Mouse (Mus musculus) cortical plate, adult 2 months (tissue): ENCODE measurements around the gene Sdhaf3. TPM values are rescaled to one million over a fixed set of nuclear protein-coding genes. Genes with fewer than 3 reads are reported as not detected.
"Not testable (repeated sequence)": the region's sequence is repeated elsewhere in the genome, so short reads cannot be mapped to it uniquely, and the experiment has no call there.

Experiments used
- H3K27ac ChIP-seq: fragments of 200-500 bp; 2 replicates; pipeline ENCODE4 v1.5.1; 2012; ENCODE audit warnings: low read length, control low read depth, inconsistent platforms; ENCODE audit not compliant: insufficient read depth
- H3K4me1 ChIP-seq: fragments of 200-500 bp; 2 replicates; pipeline ENCODE4 v1.6.1; 2011; ENCODE audit warnings: low read length; ENCODE audit not compliant: control insufficient read depth, insufficient read depth
- H3K4me3 ChIP-seq: fragments of 200-500 bp; 2 replicates; pipeline ENCODE4 v1.5.1; 2011; ENCODE audit warnings: mild to moderate bottlenecking, low read length, control low read depth; ENCODE audit not compliant: insufficient read depth
- CTCF ChIP-seq: fragments of 200-500 bp; IDR thresholded peaks from 2 replicates; pipeline ENCODE4 v1.5.1; 2011; ENCODE audit warnings: mild to moderate bottlenecking, control low read depth, low read length; ENCODE audit not compliant: insufficient read depth; ENCODE audit errors: extremely low read depth
- POLR2A ChIP-seq: fragments of 200-500 bp; IDR thresholded peaks from 2 replicates; pipeline ENCODE4 v1.6.1; 2011; ENCODE audit warnings: mild to moderate bottlenecking, low read length, control low read depth; ENCODE audit not compliant: insufficient read depth; ENCODE audit errors: extremely low read depth
- polyA plus RNA-seq: library from polyadenylated mRNA; depleted of rRNA; stranded (reverse); fragments of >200 nt; gene quantifications from 2 replicates; pipeline ENCODE4 v1.2.3, GENCODE M21; 2012

The Sdhaf3 gene
- polyA plus RNA-seq, 1 experiment, result 3.9 TPM

DNA sequence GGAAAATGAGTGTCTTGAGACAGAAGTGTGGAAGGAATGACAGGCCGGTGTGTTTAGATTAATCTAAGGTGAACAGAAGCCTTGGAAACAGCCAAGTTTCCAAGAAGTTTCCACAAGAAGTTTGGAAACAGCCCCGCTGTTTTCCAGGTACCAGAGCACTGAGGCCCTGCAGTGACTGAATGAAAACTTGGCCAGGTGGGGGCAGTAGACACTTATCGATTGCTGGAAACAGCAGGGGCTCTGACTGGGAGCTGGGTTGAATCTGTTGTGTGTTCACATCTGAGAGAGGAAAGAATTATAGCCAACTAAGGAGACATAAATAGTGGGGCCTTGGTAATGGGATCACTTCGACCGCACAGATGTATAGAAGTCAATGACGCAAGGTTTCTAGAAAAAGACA lies 13.0 kb upstream of the Sdhaf3 start:
- no peak for TF ChIP-seq POLR2A
- peak; percentile 23; the same call in 1 of the 2 replicates for TF ChIP-seq CTCF
- H3K4me3 ChIP-seq, result no peak overlapping the region

GRCm38 (mm10) chr6:6947650-6948049 lies 8.2 kb upstream of the Sdhaf3 start:
- Histone ChIP-seq H3K4me1 (no peaks in the 10 kb centered on the region), H3K4me3 (no peak overlapping the region), H3K27ac (no peak overlapping the region)
- TF ChIP-seq CTCF (no peak), POLR2A (no peak)

More for the DNA sequence above, 13.0 kb upstream of the Sdhaf3 start:
- Histone ChIP-seq H3K4me1 (no peaks in the 10 kb centered on the region), H3K27ac (no peak overlapping the region)

DNA sequence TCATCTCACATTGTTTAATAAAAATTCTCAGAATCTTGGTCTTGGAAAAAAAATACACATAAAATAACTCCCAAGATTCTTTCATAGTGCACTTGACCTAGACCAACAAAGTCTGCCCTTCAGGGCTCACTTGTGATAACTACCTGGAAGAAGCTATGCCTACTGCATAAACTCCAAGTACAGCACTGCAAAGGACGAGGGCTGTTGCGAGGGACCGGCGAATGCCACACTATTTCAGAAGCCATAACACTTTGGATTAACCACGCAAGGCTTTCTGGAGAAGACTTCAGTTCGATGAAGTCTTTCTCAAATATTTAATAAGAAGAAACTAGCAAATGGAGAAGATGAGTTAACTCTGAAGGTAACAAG lies 425 bp upstream of the Sdhaf3 start:
- TF ChIP-seq POLR2A (no peak), CTCF (no peak)
- H3K4me1 ChIP-seq, result no peaks in the 10 kb centered on the region
- H3K4me3 ChIP-seq, result peak overlapping the region; percentile 78
- no peak overlapping the region for H3K27ac ChIP-seq

DNA sequence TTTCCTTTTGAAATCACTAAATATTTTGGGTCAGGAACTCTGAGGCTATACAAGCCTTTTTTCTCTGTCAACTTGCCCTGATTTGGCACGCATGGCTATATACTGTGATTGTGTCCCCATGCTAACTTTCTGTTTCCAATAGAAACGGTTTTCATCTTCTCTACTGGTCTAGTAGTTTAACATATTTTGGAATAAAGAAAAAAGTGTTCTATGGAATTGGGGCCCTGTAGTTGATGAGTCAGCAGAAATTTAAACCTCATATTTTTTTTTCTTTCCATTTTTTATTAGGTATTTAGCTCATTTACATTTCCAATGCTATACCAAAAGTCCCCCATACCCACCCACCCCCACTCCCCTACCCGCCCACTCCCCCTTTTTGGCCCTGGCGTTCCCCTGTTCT lies 3.4 kb downstream of the Sdhaf3 start:
- not testable (repeated sequence) for H3K4me3 ChIP-seq, H3K27ac ChIP-seq, H3K4me1 ChIP-seq

DNA sequence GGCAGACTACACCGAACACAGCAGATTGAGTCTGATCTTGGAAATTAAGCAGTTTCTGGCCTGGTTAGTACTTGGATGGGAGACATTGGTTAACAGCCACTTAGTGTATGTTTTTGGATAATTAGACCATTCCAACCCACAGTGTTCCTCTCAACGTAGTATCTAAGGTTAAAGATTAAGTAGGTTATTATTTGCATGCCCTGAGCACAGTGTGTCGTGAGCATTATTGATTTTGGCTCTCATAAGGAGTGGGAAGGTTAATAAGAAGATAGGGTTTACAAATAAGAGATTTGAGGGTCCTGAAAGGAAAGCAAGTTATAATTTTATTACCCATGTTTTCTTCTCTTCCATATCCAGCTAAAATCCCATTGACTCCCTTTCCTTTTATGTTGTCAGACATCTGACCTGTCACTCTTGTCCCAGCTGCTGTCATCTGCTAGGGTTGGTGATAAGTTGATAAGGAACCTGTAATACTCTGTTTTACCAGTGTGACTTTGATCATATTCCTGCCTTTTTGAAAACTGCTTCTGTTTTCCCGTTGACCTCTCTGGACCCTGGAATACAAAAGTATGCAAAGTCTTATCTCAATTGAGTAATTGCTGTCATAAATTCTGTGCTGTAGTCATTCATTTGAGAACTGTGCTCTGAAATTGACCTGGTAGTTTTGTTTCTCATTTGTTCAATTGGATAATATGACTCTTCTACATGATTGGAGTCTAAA lies 41.6 kb downstream of the Sdhaf3 start:
- H3K4me3 ChIP-seq, result no peak overlapping the region
- H3K4me1 ChIP-seq, result no peaks in the 10 kb centered on the region
- TF ChIP-seq CTCF (no peak), POLR2A (no peak)
- H3K27ac ChIP-seq, result no peak overlapping the region

DNA sequence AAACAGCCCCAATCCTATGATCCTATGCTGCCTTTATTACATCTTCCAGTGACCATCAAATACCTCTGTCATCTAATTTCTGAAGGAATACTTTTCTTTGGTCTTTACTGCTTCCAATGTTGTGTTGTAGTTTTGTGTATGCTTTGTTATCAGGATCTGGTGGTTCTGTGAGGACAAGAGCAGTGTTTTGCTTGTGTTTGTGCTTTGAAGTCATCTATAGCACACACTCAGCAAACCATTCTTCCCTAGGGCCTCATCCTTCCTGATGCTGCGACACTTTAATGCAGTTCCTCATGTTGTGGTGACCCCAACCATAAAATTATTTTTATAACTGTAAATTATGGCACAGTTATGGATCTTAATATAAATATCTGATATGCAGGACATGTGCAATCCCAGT lies 42.2 kb downstream of the Sdhaf3 start:
- no peak for TF ChIP-seq CTCF
- TF ChIP-seq POLR2A, result no peak
- Histone ChIP-seq H3K4me1 (no peaks in the 10 kb centered on the region), H3K27ac (no peak overlapping the region), H3K4me3 (no peak overlapping the region)

GRCm38 (mm10) chr6:6999015-6999414 lies 43.2 kb downstream of the Sdhaf3 start:
- no peaks in the 10 kb centered on the region for H3K4me1 ChIP-seq
- no peak overlapping the region for H3K27ac ChIP-seq
- no peak for TF ChIP-seq POLR2A
- TF ChIP-seq CTCF, result no peak
- no peak overlapping the region for H3K4me3 ChIP-seq

- Histone ChIP-seq H3K27ac (no peak overlapping the region), H3K4me1 (no peaks in the 10 kb centered on the region), H3K4me3 (no peak overlapping the region)
- TF ChIP-seq POLR2A (no peak), CTCF (no peak)
These were observed 47.3 kb downstream of the Sdhaf3 start for GRCm38 (mm10) chr6:7003085-7003484.

DNA sequence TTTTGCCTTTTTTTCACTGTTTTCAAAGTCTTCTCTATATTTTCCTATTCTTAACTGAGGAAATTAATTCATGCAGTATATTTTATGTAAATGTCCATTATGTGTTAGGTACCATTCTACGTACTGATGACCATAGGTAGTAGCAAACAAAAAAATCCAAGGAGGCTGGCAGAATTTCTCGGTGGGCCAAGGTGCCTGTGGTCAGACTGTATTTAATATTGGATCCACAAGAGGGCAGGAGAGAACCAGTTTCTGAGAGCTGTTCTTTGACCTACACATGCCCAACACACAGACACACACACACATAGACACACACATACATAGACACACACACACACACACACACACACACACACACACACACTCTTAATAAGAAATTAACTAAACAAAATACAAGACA lies 48.2 kb downstream of the Sdhaf3 start:
- Histone ChIP-seq H3K4me1 (no peaks in the 10 kb centered on the region), H3K4me3 (no peak overlapping the region), H3K27ac (no peak overlapping the region)
- TF ChIP-seq CTCF (peak; percentile 41; the same call in 1 of the 2 replicates), POLR2A (no peak)

- Histone ChIP-seq H3K4me1 (no peaks in the 10 kb centered on the region), H3K27ac (no peak overlapping the region), H3K4me3 (no peak overlapping the region)
- TF ChIP-seq CTCF (no peak), POLR2A (no peak)
These were observed 82.3 kb downstream of the Sdhaf3 start for GRCm38 (mm10) chr6:7038087-7038486.
